Mouse (Mus musculus): ENCODE results near the gene Klhl29. TPM values are rescaled to one million over a fixed set of nuclear protein-coding genes. Genes with fewer than 3 reads are reported as not detected.

Klhl29 gene
- not detected in 2 replicates for total RNA-seq (2015; ENCODE audit: low replicate concordance)
- not detected in 2 replicates for total RNA-seq (2017; ENCODE audit: low replicate concordance)

GRCm38 (mm10) chr12:5375616-5376461 is at the start of gene Klhl29:
Klhl29 (minus strand) TSS chr12:5375682.
- ATAC-seq (replicated peaks; ENCODE audit: low FRiP score, poor library complexity, severe bottlenecking): no peak

GRCm38 (mm10) chr12:5425276-5425675 is 49.8 kb upstream of the Klhl29 start:
- no peak for ATAC-seq (replicated peaks; ENCODE audit: low FRiP score, poor library complexity, severe bottlenecking)

GRCm38 (mm10) chr12:5415806-5416205 is 40.3 kb upstream of the Klhl29 start:
- ATAC-seq (replicated peaks; ENCODE audit: low FRiP score, poor library complexity, severe bottlenecking): no peak

GRCm38 (mm10) chr12:5413976-5414375 is 38.5 kb upstream of the Klhl29 start:
- no peak for ATAC-seq (replicated peaks; ENCODE audit: low FRiP score, poor library complexity, severe bottlenecking)

GRCm38 (mm10) chr12:5411761-5412537 is 36.5 kb upstream of the Klhl29 start:
- no peak for ATAC-seq (replicated peaks; ENCODE audit: low FRiP score, poor library complexity, severe bottlenecking)

DNA sequence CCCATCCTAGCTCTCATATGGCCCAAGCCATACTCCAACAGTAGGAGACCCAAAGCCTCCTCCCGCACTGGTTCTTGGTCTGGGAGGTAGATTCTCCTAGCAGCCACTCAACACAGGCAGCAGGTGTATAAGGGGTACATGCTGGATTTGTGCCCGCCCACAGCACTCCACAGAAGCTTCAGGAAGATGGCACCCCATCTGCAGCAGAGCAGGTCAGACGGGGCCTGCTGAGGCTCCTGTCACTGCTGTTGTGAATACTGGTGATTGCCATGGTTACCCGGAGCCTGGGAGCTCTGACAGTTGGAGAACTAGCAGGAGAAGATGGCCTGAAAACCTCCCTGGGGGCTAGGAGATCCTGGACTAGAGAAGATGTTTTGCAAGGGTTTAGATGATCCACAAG is 35.9 kb upstream of the Klhl29 start:
- no peak for ATAC-seq (replicated peaks; ENCODE audit: low FRiP score, poor library complexity, severe bottlenecking)

DNA sequence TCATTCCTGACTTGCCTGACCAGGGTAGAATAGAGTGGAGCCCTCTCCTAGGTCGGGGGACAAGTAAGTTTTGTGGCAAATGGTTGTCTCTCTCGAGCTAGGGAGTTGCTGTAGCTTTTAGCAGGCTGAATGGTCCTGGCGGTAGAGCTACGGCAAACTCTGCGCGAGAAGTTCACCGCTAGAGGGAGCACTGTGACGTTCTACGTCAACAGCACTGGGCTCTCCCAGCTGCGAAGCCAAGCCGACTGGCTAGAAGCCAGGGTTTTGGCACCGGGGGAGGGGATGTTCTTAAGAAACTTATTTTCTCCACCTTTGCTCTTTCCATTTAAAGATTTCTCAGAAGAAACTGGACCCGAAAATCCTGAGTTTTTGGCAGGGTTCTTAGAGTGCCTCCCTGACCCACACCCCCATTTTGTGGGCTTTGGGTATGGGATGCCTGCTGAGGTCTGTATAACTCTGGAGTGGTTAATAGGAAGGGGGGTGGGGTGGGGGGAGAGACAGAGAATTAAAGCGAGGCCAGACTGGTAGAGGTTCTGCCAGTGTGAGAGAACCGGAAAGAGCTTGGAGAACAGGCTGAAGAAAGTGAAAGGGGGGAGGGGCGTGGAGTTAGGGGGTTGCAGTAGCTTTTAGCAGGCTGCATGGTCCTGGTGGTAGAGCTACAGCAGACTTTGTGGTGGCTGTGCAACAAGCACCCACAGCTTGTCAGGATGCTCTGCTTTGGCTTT is 35.1 kb upstream of the Klhl29 start:
- ATAC-seq (replicated peaks; ENCODE audit: low FRiP score, poor library complexity, severe bottlenecking): no peak

DNA sequence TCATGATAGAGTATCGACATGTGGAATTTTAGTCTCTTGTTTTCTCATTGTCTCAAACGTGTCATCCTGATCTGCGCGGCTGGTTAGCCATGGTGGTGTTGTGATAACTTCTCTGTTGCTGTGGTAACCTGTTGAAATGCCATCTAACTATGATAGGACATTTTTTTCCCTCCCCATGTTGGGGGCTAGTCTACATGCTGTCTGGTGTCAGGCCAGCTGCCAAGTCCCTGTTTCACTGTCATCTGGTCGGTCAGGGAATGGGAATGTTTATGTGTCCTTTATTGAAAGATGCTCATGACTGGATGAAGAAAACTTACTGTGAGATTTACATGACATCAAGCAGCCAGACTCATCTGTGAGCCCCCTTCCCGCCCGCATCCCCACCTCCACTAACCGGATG is 31.7 kb upstream of the Klhl29 start:
- no peak for ATAC-seq (replicated peaks; ENCODE audit: low FRiP score, poor library complexity, severe bottlenecking)

- no peak for ATAC-seq (replicated peaks; ENCODE audit: low FRiP score, poor library complexity, severe bottlenecking)
Observed at GRCm38 (mm10) chr12:5397423-5397822, 21.9 kb upstream of the Klhl29 start.

GRCm38 (mm10) chr12:5395188-5395587 is 19.7 kb upstream of the Klhl29 start:
- no peak for ATAC-seq (replicated peaks; ENCODE audit: low FRiP score, poor library complexity, severe bottlenecking)

DNA sequence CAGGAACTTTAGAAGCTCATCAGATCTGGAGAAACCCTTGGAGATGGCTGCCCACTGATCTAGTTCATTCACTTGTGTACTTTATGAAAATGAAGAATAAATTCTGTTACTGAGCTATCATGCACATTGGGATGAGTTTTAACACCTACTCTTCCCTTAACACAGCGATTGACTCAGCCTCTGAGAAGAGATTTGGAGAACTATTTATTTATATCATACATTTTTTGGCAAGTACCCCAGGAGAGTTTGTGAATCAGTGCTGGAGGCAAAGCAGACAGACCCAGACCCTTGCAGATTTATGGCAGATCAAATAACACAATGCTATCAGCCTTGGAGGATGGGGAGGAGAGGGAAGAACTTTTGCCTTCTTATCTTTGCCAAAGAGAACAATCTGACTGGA is 11.6 kb upstream of the Klhl29 start:
- no peak for ATAC-seq (replicated peaks; ENCODE audit: low FRiP score, poor library complexity, severe bottlenecking)

- no peak for ATAC-seq (replicated peaks; ENCODE audit: low FRiP score, poor library complexity, severe bottlenecking)
Observed at GRCm38 (mm10) chr12:5386688-5387087, 11.2 kb upstream of the Klhl29 start.

DNA sequence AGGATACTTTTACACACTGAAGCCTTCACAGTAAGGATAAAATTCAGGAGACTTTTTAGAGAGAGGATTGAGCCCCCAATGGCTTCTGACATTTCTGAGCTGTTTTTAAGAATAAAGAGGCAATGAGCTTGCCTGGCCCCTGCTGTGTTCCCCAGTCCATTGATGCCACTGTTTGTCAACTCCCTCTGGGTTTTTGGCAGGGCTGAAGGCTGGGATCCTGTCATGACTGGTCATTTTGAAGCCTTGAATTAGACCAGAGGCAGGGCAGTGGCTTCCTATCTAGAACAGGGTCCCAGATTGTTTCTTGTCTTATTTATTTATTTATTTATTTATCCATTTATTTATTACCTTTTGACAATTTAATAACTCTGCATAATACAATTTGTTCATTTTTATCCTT is 6.2 kb upstream of the Klhl29 start:
- no peak for ATAC-seq (replicated peaks; ENCODE audit: low FRiP score, poor library complexity, severe bottlenecking)

GRCm38 (mm10) chr12:5374684-5375615 is 532 bp downstream of the Klhl29 start:
- no peak for ATAC-seq (replicated peaks; ENCODE audit: low FRiP score, poor library complexity, severe bottlenecking)

DNA sequence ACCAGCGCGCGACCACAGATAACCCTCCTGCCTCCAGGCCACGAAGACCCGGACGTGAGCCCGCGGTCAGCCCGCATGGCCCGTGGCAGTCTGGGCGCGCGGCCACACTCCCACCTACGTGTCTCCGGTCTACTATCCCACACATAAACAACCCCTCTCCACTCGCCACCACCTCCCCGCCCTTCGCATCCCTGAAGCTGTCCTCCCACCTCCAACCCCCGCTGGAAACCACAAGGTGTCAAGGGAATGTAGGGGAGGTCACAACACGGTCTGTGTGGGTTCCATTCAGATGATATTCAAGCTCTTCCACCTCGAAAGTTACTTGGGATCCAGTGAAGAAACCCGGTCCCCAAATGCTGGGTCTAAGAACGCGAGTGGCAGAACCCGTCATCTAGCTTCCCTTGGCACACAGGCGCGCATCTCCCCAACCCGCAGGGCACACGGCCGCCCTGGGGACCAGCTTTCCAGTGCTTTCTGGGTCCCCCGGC is 1.2 kb downstream of the Klhl29 start:
- no peak for ATAC-seq (replicated peaks; ENCODE audit: low FRiP score, poor library complexity, severe bottlenecking)

- ATAC-seq (replicated peaks; ENCODE audit: low FRiP score, poor library complexity, severe bottlenecking): no peak
Observed at GRCm38 (mm10) chr12:5373641-5374195, 1.8 kb downstream of the Klhl29 start.

GRCm38 (mm10) chr12:5369396-5369795 is 6.1 kb downstream of the Klhl29 start:
- no peak for ATAC-seq (replicated peaks; ENCODE audit: low FRiP score, poor library complexity, severe bottlenecking)

DNA sequence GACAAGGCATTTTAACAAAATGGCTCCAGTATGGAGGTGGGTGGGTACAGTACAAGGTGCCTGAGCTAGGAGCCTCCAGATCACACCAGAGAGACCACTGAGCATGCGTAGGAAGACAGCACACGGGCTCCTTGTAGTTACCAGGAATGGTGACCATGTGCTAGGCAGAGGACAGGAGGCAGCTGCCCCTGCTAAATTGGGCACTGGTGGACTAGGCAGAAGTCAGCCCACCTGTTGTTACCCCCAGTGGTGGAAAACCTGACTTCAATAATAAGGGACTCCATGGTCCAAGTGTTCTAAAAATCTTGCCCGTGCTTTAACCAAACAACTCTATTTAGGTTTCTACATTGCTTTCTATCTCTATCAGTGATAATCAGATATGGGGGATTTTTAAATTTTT is 10.6 kb downstream of the Klhl29 start:
- no peak for ATAC-seq (replicated peaks; ENCODE audit: low FRiP score, poor library complexity, severe bottlenecking)

All from erythroid progenitor cell, adult 5-6 weeks (primary cell).